Mouse (Mus musculus) liver, embryonic 16.5 days (tissue): ENCODE results near the gene Igbp1. TPM values are rescaled to one million over a fixed set of nuclear protein-coding genes. Genes with fewer than 3 reads are reported as not detected.

Experiments used
- polyA plus RNA-seq: library from polyadenylated mRNA; unstranded; fragments of >200 nt; fragmentation: Nextera tagmentation; extraction: Ambion mirVana; gene quantifications from 2 replicates; pipeline ENCODE4 v1.2.1, GENCODE M21; 2015

The Igbp1 gene
- polyA plus RNA-seq, 1 experiment from 2014 or later, result 11.3 TPM

Other genes with a start within 250 kb of the Igbp1 start
- not detected in 2 replicates for gene Otud6a, start 65.3 kb upstream of the Igbp1 start, polyA plus RNA-seq
- gene Awat2, start 51.6 kb upstream of the Igbp1 start, polyA plus RNA-seq, result 0.09 and 0.18 TPM in 2 replicates
- not detected in 2 replicates for gene Dgat2l6, start 30.5 kb downstream of the Igbp1 start, polyA plus RNA-seq
- not detected in 2 replicates for gene Awat1, start 78.0 kb downstream of the Igbp1 start, polyA plus RNA-seq
- gene P2ry4, start 100.6 kb downstream of the Igbp1 start, polyA plus RNA-seq, result 0.74 TPM in 2 replicates
- gene Arr3, start 111.2 kb downstream of the Igbp1 start, polyA plus RNA-seq, result not detected in 2 replicates
- 21.2 and 22.6 TPM in 2 replicates for gene Kif4, start 131.4 kb downstream of the Igbp1 start, polyA plus RNA-seq
- 49.4 and 56.1 TPM in 2 replicates for gene Pdzd11, start 132.3 kb downstream of the Igbp1 start, polyA plus RNA-seq
- 0.08 TPM in 1 of 2 replicates, not detected in the other for gene Gdpd2, start 235.6 kb downstream of the Igbp1 start, polyA plus RNA-seq